Comparison of ENCODE assay signal across 21 mouse cellular contexts in genomic region chr1:128738152-128738551, GRCm38 (mm10).
A peak's percentile ranks its signal among the peaks of the same experiment; 100 is the strongest.
DNase-seq lines count a peak whose midpoint lies in the region; ATAC-seq and TF ChIP-seq lines count a peak whose summit lies in the region.
"Had no signal": no experiment of that assay in that cellular context is flagged by ENCODE, and none has a peak within 500 bp of the region (broad histone marks: within the 10 kb centered on the region; RNA-seq: fewer than 3 reads in every experiment).

No protein-coding gene starts in this region.

- WGBS in kidney, embryonic 16.5 days, result 79% methylated on average over 4 of the region's 4 CpGs
- WGBS in intestine, postnatal 0 days, result 76% methylated on average over 4 of the region's 4 CpGs

- DNase-seq in heart, adult 11 months, result peak; percentile 86
- no peak for DNase-seq in heart, adult 8-10 months (ENCODE audit: low spot score)
- DNase-seq in CD4-positive, CD25-positive, alpha-beta regulatory T cell, adult 2 months (ENCODE audit: low read depth, low spot score), result peak; percentile 26
- peak; percentile 12 for DNase-seq in cerebellum, adult 11-12 months
- peak; percentile 48 to 51 for DNase-seq in cerebellum, postnatal 36 days
- DNase-seq in kidney, adult 18-20 months, result no peak
- DNase-seq: adrenal gland, adult 2 months; gastrocnemius, postnatal 25 days; kidney, postnatal 14 days; midbrain, embryonic 14.5 days; spleen, adult 18-20 months; thymus, adult 2 months had no signal

- no peaks in the 10 kb centered on the region for H3K4me1 ChIP-seq in kidney, embryonic 16.5 days (ENCODE audit: insufficient read depth, low read length)
- no peaks in the 10 kb centered on the region for H3K4me1 ChIP-seq in intestine, postnatal 0 days (replicated peaks; ENCODE audit: control insufficient read depth, insufficient read depth, low read length)
- H3K4me1 ChIP-seq: liver, embryonic 15.5 days; stomach, embryonic 15.5 days had no signal

- ATAC-seq in kidney, embryonic 16.5 days (ENCODE audit: low FRiP score, low TSS enrichment), result no peak
- no peak for ATAC-seq in intestine, postnatal 0 days
- ATAC-seq: intestine, embryonic 16.5 days; lung, postnatal 0 days had no signal

- no peaks in the 10 kb centered on the region for H3K27me3 ChIP-seq in kidney, embryonic 16.5 days (ENCODE audit: insufficient read depth, low read length)
- no peaks in the 10 kb centered on the region for H3K27me3 ChIP-seq in intestine, postnatal 0 days (replicated peaks; ENCODE audit: control insufficient read depth, insufficient read depth, low read length)
- H3K27me3 ChIP-seq: heart, embryonic 12.5 days; liver, embryonic 15.5 days; stomach, embryonic 15.5 days had no signal

- H3K36me3 ChIP-seq in kidney, embryonic 16.5 days (ENCODE audit: insufficient read depth, low read length), result no peaks in the 10 kb centered on the region
- no peaks in the 10 kb centered on the region for H3K36me3 ChIP-seq in intestine, postnatal 0 days (ENCODE audit: control insufficient read depth, insufficient read depth)
- H3K36me3 ChIP-seq: heart, embryonic 12.5 days; liver, embryonic 15.5 days; stomach, embryonic 15.5 days had no signal

- no peak for TF ChIP-seq CTCF in intestine, postnatal 0 days (IDR thresholded peaks at IDR 0.05; ENCODE audit: low read depth)

- H3K4me3 ChIP-seq in kidney, embryonic 16.5 days (ENCODE audit: low read length), result no peak overlapping the region
- no peak overlapping the region for H3K4me3 ChIP-seq in intestine, postnatal 0 days (ENCODE audit: low read depth, low read length)
- H3K4me3 ChIP-seq: erythroblast, embryonic 14.5 days; heart, embryonic 12.5 days; liver, embryonic 15.5 days; myocyte; stomach, embryonic 15.5 days had no signal

- H3K9me3 ChIP-seq in kidney, embryonic 16.5 days (ENCODE audit: low read length), result peaks cover 6% of the 10 kb centered on the region; the same call in 1 of the 2 replicates
- no peaks in the 10 kb centered on the region for H3K9me3 ChIP-seq in intestine, postnatal 0 days (ENCODE audit: control insufficient read depth)
- H3K9me3 ChIP-seq: liver, embryonic 15.5 days; stomach, embryonic 15.5 days had no signal

- no peak overlapping the region for H3K4me2 ChIP-seq in kidney, embryonic 16.5 days (replicated peaks; ENCODE audit: low read depth, low read length)
- H3K4me2 ChIP-seq in intestine, postnatal 0 days (replicated peaks; ENCODE audit: low read depth), result no peak overlapping the region
- H3K4me2 ChIP-seq: heart, embryonic 12.5 days; liver, embryonic 15.5 days; stomach, embryonic 15.5 days had no signal

- H3K27ac ChIP-seq in kidney, embryonic 16.5 days (ENCODE audit: low read length), result no peak overlapping the region
- no peak overlapping the region for H3K27ac ChIP-seq in intestine, postnatal 0 days (ENCODE audit: low read depth, low read length)
- H3K27ac ChIP-seq: liver, embryonic 15.5 days; stomach, embryonic 15.5 days had no signal

- no peak overlapping the region for H3K9ac ChIP-seq in kidney, embryonic 16.5 days (replicated peaks; ENCODE audit: low read length)
- H3K9ac ChIP-seq in intestine, postnatal 0 days (ENCODE audit: low read depth, low read length), result no peak overlapping the region
- H3K9ac ChIP-seq: heart, embryonic 12.5 days; liver, embryonic 15.5 days; stomach, embryonic 15.5 days had no signal

Comparison
In these comparisons a context has a peak if more than half of its experiments do, and no peak if none do; other contexts are left out.
1. DNase-seq: peak in heart, adult 11 months (single experiment), CD4-positive, CD25-positive, alpha-beta regulatory T cell, adult 2 months (single experiment), cerebellum, adult 11-12 months (single experiment) and cerebellum, postnatal 36 days (2 of 2); none in heart, adult 8-10 months (single experiment) and kidney, adult 18-20 months (single experiment).